Mouse (Mus musculus) left cerebral cortex, postnatal 36 days (tissue): ENCODE results near the gene Sds. TPM values are rescaled to one million over a fixed set of nuclear protein-coding genes. Genes with fewer than 3 reads are reported as not detected.

Experiments
- DNase-seq, 2 experiments: peaks; one replicate each; pipeline ENCODE4 v3.0.0; 2021 to 2022; ENCODE audit warnings: low spot score in 2 of 2, mixed read lengths in 1 of 2
- intact Hi-C: fragments of 180-260 bp; cut with DNase I; formaldehyde crosslinking; loops from one replicate; pipeline ENCODE4 v1.15.1; 2025
- total RNA-seq, 2 experiments: library from RNA; stranded (reverse); gene quantifications; 2 replicates each; pipeline ENCODE4 v1.2.3; 2021

Sds gene
- total RNA-seq, 2 experiments from 2014 or later: not detected

DNA sequence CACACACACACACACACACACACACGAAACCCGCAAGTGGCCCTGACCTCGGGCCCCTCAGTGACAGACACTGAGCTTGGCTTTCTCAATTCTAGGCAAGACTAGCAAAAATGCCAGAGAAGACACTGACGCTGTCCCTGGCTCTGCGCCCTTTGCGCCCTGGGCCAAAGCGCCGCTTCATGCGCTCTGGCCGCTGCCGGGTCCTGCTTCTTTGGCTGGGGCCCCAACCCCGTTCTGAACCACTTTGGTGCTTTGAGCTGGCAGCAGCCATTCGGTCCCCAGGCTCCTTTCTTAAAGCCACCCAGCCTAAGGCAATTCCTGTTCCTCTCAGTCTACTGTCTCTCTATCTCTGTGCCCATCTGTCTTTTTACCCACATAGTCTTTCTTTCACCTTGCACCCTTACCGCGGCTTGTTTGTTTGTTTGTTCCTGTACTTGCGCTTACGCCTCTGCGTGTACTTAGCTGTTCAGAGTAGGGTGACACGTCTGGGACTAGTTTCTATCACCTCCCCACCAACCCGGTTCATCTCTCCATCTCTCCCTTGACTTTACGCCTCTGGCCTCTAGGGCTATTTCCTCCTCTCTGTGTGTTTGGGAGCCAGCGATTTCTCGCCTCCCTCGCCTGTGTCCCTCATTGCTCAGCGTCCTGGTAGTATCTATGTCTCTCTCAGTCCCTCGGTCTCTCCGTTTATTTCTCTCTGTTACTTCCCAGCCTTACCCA is 37.2 kb upstream of the Sds start:
- intact Hi-C loops: loop anchor here (5.0 to 10.0 kb wide), 2 partner anchors 602 to 634 kb away; no protein-coding TSS in a partner anchor
- DNase-seq: no peak

DNA sequence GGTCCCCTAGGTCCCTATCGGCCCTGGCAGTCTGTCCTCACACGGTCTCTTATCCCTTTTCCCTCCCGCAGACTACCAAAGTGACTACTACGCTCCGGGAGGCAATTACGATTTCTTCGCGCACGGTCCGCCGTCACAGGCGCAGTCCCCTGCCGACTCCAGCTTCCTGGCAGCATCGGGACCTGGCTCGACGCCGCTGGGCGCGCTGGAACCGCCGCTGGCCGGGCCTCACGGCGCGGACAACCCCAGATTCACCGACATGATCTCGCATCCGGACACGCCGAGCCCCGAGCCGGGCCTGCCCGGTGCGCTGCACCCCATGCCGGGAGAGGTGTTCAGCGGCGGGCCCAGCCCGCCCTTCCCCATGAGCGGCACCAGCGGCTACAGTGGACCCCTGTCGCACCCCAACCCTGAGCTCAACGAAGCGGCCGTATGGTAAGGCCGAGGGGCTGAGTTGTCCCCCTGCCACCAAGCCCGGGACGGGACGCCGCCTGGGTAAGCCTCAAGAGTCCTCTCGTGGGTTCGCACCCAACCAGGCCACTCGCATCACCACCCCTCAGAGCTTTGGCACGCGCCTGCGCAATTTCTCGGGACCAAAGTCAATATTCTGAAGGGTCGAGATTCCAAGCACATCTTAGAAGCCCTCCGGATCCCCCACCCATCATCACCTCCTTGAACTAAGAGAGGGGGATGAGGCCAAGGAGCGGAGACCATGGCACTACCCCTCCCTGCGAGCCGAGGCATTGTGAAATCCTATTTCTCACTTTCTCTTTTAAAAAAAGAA is 36.2 kb upstream of the Sds start:
- DNase-seq: no peak
- intact Hi-C loops: loop anchor here (2.0 to 10.0 kb wide), 3 partner anchors 293 to 635 kb away; no protein-coding TSS in a partner anchor

DNA sequence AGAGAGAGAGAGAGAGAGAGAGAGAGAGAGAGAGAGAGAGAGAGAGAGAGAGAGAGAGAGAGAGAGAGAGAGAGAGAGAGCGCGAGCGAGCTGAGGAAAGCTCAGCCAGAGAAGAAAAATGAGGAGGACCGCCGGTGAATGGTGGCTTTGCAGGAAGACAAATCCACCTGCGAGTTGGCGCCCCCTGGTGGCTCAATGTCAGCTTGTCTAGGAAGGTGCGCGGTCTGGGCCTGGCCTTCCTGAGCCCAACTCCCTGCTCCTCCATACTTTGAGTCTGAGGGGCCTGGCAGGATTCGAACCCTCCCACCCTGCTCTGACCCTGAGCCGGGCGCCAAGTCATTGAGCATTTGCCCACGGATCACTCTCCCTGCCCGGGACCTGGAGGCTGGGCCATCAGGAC is 35.6 kb upstream of the Sds start:
- DNase-seq: peak; percentile 80 to 88
- intact Hi-C loops: loop anchor here (2.0 kb wide), 1 partner anchor 294 kb away; no protein-coding TSS in a partner anchor

DNA sequence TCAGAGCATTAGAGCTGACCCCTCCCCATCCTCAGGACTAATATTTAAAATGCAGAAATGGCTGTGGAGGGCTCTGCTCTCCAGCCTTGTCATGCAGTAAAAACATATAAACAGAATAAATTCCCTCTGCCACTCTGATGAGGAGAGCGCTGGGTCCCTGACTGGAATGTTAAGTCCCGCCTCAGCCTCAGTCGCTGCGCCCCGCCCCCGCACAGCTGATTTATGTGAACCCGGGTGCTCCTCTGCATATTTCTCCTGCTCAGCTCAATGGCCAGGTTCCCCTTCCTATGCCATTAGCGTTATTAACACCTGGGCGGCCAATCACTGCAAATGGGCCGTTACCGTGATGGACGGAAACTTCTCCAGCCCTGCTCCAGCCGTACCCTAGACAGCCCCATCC is 29.0 kb upstream of the Sds start:
- intact Hi-C loops: no loop called here
- DNase-seq: no peak

DNA sequence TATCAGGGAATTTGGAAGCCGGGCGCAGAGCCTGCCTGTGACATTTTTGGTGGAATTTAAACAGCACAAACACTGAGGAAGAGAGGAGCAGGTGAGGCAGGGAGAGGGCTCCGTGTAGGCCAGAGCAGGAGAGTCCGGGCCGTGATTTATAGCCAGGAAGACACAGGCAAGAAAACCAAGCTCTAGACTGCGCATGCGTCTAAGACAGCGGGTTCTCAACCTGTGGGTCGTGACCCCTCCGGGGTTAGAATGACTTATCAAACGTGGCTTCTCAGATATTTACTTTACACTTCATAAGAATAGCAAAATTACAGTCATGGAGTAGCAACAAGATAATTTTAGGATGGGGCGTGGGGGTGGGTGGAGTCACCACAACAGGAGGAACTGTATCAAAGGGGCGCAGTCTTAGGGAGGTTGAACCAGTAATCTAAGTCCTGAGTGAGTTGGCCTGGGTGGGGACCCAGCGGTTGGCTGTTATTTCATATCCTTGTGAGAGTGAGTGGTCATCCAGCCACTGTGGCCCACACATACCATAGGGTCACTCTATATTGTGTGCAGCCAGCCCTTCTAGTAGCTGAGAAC is 21.5 kb upstream of the Sds start:
- intact Hi-C loops: loop anchor here (5.0 kb wide), 1 partner anchor 308 kb away; no protein-coding TSS in a partner anchor
- DNase-seq: no peak

DNA sequence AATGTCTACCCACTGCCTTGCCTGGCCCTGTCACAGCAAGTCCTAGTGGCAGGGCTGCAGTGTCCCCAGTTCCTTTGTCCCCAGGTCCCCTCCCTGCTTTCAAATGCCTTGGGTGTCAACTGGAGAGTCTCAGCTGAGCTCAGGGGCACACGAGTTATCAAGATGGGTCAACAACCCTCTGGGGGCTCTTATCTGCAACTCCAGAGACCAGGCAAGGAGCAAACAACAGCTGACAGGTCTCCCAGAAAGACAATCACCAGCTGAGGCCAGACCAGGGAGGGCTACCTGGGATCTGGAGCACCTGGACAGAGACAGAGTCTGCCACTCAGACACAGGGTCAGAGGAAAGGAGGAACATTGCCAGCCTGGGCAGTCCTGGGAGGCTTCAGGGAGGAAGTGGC is 20.1 kb upstream of the Sds start:
- no peak for DNase-seq
- intact Hi-C loops: loop anchor here (5.0 kb wide), 1 partner anchor 309 kb away; no protein-coding TSS in a partner anchor

DNA sequence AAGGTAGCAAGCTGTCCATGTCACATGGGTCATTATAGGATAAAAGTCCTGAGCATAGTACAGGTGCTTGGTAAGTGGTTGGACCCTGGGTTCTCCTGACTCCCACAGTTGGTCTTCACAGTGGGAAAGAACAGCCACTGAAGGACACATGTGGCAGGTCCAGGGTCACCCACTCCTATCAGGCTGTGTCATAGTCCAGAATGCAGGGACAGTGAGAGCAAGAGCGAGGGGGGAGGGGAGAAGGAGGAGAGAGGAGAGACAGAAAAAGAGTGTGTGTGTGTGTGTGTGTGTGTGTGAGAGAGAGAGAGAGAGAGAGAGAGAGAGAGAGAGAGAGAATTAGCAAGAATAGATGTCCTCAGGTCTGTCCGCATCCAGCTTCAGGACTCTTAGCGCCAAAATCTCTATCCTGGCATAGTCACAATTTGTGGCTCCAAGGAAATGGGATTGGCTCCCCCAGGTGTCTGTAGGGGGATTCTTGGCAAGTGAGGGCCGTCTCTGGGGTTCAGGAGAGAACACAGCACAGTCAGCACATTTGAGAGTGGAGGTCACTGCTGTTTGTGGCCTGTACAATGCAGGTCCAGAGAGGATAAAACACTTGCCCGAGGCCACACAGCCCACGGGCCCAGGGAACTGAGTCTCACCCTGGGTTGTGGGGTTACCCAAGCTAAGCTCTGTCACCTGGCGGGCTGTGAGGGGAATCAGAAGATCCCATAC is 19.3 kb upstream of the Sds start:
- DNase-seq: no peak
- intact Hi-C loops: loop anchor here (5.0 kb wide), 1 partner anchor 310 kb away; no protein-coding TSS in a partner anchor

DNA sequence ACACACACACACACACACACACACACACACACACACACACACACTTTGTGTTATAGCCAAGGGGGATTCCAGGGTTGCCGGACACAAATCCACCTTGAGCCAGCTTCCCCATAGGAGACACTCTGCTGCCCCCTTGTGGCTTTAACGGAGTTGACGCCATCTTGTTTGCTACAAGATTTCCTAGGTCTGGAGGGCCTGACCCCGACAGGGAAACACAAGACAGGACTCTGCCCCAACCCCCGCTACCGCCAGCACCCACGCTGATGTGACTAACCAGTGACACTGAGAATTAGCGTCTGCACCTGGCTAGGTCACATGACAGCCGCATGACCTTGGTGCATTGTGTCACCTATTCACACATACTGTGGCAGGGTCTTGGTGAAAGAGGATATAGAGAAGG is 18.7 kb upstream of the Sds start:
- intact Hi-C loops: loop anchor here (5.0 kb wide), 1 partner anchor 310 kb away; no protein-coding TSS in a partner anchor
- DNase-seq: no peak

DNA sequence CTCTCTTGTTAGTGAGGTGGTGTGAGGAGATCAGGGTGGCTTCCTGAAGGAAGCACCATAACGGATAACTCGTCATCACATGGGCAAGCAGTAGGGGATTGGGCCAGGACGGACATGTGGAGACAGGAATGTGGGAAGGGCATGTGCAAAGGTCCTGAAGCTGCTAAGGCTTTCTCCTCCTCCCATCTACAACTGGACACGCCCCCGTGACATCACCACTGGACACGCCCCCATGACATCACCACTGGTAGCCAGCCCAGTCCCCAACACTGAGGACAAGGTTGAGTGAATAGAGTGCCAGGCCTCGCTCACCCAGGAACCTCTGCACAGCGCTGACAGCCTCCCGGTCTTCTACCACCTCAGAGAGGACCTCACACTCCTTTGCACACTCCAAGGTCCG is 17.2 kb upstream of the Sds start:
- DNase-seq: no peak
- intact Hi-C loops: loop anchor here (5.0 kb wide), 1 partner anchor 312 kb away; no protein-coding TSS in a partner anchor

DNA sequence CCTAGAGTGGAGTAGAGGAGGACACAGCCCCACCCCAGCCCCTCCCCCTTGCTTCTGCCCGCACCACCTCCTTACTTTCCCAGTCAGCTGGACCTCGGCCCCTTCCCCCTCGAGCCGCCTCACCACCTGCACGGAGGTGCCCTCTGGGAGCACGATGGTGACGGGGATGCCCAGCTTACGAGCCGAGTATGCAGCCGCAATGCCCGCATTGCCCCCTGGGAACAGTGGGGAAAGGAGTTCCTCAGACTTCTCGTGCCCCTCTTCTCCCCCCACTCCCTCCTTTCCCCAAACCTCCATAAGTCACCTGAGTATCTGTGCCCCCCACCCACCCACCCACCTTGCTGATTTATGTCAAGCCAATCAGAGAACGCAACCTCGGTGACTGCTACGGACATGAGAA is 14.4 kb upstream of the Sds start:
- intact Hi-C loops: no loop called here
- no peak for DNase-seq

DNA sequence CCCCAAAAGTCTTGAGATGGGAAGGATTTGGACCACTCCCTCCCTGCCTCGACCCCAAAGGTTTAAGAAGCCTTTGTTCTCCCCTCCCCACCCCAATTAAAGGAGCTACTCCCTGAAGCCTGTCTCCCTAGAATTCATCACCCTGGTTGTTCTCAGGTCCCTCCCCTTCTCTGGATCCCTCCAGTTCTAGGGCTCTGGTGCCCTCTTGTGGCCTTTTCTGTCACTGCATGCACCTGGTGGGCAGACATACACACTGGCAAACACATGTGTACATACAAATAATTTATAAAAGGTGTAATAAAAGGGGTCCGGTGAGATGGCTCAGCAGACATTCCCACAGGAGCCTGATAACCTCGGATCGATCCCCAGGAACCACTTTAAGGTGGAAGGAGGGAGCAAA is 12.0 kb upstream of the Sds start:
- no peak for DNase-seq
- intact Hi-C loops: no loop called here

DNA sequence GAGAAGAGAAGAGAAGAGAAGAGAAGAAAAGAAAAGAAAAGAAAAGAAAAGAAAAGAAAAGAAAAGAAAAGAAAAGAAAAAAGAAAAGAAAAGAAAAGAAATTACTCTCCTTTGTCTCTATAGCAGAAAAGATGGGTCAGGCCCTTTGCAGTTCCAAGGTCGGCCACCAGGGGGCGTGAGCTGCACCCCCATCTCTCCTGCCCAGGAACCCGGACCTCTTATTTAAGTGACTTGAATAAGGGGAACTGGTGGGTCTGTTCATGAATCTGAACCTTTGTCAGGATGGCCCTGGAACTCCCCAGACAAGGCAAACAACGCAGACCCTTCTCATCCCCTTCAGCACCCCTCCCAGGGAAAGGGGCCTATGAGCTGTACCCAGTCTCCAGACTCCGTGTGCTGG is 11.3 kb upstream of the Sds start:
- no peak for DNase-seq
- intact Hi-C loops: no loop called here

DNA sequence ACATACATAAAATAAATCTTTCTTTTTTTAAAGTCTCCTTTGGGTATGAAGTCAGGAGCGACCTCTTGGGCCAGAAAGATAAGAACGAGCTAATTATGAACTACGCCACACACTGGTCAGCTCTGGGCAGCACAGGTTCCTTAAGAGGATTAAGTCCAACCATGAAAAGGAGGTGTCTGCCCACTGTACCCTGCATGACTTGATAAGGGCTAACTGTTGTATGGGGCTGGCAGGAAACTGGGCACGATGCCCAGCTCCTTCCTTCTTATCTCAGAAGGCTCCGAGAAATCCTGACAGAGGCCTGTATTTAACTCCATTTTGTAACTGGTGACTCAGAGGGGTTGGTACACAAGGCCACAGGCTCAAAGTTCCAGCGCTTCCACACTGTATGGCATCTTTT is 10.5 kb upstream of the Sds start:
- DNase-seq: no peak
- intact Hi-C loops: no loop called here

DNA sequence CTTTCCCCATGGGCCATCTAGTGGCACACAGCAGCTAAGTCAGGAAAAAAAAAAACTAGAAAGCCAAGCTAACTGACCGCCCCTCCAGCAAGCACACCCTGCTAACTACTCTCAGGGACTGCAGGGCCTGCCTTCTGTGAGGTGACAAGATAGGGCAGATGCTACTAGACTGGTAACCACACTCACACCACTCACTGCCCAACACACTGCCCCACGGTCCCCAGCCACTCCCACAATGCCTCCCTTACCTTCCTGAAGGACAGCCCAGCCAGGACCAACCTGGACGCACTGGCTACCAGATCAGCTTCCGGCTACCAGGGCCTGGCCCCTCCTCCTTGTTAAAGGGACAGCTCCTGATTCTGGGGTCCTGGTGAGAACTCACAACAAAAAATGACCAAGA is 9.3 kb upstream of the Sds start:
- no peak for DNase-seq
- intact Hi-C loops: no loop called here

DNA sequence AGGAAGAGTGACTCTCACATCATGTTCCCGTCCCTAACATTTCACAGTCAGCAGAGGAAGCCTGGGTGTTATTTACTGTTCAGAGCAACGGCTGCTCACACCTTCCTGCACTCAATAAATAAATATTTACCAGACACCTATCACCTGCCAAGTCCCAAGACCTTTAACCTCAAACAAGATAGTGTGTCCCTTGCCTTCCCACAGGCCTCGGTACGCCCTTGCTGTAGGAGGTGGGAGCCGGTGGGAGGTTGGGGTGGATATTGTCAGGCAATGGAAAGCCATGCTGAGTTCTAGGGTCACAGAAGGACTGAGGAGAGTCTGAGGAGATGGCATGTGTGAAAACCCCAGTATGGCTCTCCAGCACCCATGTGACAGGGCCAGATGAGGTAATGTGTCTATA is 8.0 kb upstream of the Sds start:
- intact Hi-C loops: no loop called here
- DNase-seq: no peak

DNA sequence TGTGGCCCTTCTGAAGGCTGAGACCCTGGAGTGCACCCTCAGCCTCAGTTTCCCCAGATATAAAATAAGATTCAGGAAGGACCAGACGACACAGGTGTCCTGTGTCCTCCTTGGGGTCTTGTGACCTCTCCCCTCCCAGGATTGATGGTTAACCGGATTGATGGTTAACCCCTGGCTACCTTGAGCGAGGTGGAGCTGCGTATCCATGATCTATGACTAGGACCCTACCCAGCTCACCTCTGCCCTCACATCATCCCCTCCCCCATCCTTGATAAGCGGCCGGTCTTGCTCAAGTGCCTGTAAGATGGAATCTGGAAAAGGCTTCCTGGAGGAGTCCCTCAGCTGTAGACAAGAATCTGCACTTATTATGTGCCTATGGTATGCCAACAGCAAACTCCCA is 7.5 kb upstream of the Sds start:
- DNase-seq: no peak
- intact Hi-C loops: no loop called here

DNA sequence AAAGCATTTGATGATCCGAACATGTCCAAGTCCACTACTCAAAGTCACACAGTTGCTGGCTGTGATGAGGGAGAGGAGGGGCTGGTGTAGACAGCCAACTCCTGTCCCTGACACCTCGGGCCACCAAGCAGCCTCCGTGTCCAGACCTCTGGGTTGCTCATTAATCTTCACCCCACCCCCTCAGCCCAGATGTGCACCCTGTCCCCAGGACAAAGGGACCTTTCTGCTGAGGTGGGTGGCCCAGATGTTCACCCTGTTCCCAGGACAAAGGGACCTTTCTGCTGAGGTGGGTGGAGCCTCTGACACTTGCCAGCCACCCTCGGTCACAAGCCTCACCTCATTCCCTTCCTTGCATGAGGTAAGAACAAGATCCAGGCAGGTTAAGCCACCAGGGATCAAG is 4.8 kb upstream of the Sds start:
- intact Hi-C loops: no loop called here
- DNase-seq: no peak

DNA sequence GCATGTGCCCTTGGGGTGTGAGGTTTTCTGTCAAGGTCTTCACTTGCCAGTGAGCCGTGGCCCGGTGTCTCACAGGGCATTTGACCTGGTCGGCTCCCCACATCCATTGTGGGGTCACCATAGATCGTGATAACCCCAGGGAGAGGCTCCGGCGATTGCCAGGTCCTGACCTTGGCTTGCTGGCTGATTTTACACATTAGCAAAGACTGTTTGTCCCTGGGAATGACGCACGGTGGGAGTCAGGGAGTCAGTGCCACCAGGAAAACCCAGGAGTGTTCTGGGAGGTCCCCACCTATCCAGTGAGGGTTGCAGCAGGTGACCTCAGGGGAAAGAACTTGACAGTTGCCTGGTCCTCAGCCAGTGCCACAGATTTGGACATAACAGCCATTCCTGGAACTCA is 3.6 kb upstream of the Sds start, which contains the start of gene Sdsl:
Gene Sdsl (minus strand): TSS at position 41 of the 400 bp plus-strand sequence.
- no peak for DNase-seq
- intact Hi-C loops: no loop called here

DNA sequence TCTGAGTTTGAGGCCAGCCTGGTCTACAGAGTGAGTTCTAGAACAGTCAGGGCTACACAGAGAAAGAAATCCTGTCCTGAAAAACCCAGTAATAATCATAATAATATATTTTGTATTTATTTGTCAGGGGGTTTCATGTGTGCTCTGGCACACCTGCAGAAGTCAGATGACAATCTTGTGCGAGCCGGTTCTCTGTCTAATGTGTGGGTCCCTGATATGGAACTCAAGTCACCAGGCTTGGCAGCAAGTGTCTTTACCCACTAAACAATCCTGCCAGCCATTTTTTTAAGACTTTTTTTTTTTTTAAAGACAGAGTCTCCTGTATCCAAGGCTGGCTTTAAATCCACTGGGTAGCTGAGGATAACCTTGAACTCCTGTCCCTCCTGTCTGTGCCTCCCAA is 3.0 kb upstream of the Sds start:
- intact Hi-C loops: no loop called here
- DNase-seq: no peak

DNA sequence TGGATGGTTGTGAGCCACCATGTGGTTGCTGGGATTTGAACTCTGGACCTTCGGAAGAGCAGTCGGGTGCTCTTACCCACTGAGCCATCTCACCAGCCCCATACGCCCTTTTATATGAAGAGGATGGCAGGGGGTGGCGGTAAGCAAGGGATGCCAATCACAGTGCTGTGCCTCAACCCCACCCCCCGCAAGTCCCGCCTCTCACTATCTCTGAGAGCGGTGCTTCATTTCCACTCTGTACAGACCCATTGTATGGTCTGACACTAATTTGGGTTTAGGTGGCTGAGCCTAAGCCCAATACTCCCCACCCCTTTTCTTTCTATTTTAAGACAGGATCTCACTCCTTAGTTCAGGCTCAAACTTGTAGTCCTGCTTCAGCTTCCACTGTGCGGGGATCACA is 465 bp upstream of the Sds start:
- DNase-seq: no peak

More for the DNA sequence above, 465 bp upstream of the Sds start:
- intact Hi-C loops: no loop called here
